Mouse (Mus musculus) liver, adult 2 months (tissue): ENCODE measurements around the gene Ahsg. TPM values are rescaled to one million over a fixed set of nuclear protein-coding genes. Genes with fewer than 3 reads are reported as not detected.

Experiments used
- DNase-seq: peaks from one replicate; pipeline ENCODE4 v3.0.0-alpha.2; 2011; ENCODE audit warnings: low read depth, low spot score; ENCODE audit errors: extremely low read depth
- H3K27ac ChIP-seq: fragments of 200-500 bp; replicated peaks from 2 replicates; pipeline ENCODE4 v1.5.1; 2012; ENCODE audit warnings: low read depth, mild to moderate bottlenecking, control low read depth, inconsistent platforms, low read length; ENCODE audit not compliant: insufficient read depth
- H3K27me3 ChIP-seq: fragments of 200-500 bp; 2 replicates; pipeline ENCODE4 v1.6.1; 2012; ENCODE audit warnings: mild to moderate bottlenecking, moderate library complexity, low read length, inconsistent platforms; ENCODE audit not compliant: control insufficient read depth, insufficient read depth
- H3K36me3 ChIP-seq: fragments of 200-500 bp; 2 replicates; pipeline ENCODE4 v1.6.1; 2012; ENCODE audit warnings: low read length, inconsistent platforms; ENCODE audit not compliant: control insufficient read depth, insufficient read depth
- H3K4me1 ChIP-seq: fragments of 200-500 bp; 2 replicates; pipeline ENCODE4 v1.6.1; 2011; ENCODE audit warnings: low read length; ENCODE audit not compliant: control insufficient read depth, insufficient read depth
- H3K4me3 ChIP-seq: fragments of 200-500 bp; 2 replicates; pipeline ENCODE4 v1.5.1; 2011; ENCODE audit warnings: low read depth, mild to moderate bottlenecking, control low read depth, low read length, moderate library complexity; ENCODE audit not compliant: insufficient read depth
- H3K79me2 ChIP-seq: fragments of 200-500 bp; 2 replicates; pipeline ENCODE4 v1.6.1; 2012; ENCODE audit warnings: inconsistent platforms, mild to moderate bottlenecking, low read length, moderate library complexity; ENCODE audit not compliant: control insufficient read depth, insufficient read depth
- H3K9ac ChIP-seq: fragments of 200-500 bp; 2 replicates; pipeline ENCODE4 v1.6.1; 2012; ENCODE audit warnings: low read depth, mild to moderate bottlenecking, control low read depth, inconsistent platforms, low read length
- CTCF ChIP-seq: fragments of 200-500 bp; IDR thresholded peaks from 2 replicates; pipeline ENCODE4 v1.5.1; 2011; ENCODE audit warnings: low read depth, low read length, control low read depth
- POLR2A ChIP-seq: fragments of 200-500 bp; IDR thresholded peaks from 2 replicates; pipeline ENCODE4 v1.6.1; 2011; ENCODE audit warnings: low read length, control low read depth; ENCODE audit not compliant: insufficient read depth; ENCODE audit errors: extremely low read depth
- WGBS: fragments of 180-500 bp; shearing (Covaris S2); methylation state at CpG from one replicate; pipeline ENCODE4 v1.1.7; 2018; 5-methylcytosine and 5-hydroxymethylcytosine counted together
- polyA plus RNA-seq: library from polyadenylated mRNA; depleted of rRNA; stranded (reverse); fragments of >200 nt; gene quantifications from 2 replicates; pipeline ENCODE4 v1.2.3, GENCODE M21; 2012
- total RNA-seq: library from RNA; depleted of rRNA; stranded (reverse); fragments of >200 nt; gene quantifications from 2 replicates; pipeline ENCODE4 v1.2.3, GENCODE M21; 2014

Ahsg gene
- total and polyA plus RNA-seq, 2 experiments, result 10,308 to 17,109 TPM

DNA sequence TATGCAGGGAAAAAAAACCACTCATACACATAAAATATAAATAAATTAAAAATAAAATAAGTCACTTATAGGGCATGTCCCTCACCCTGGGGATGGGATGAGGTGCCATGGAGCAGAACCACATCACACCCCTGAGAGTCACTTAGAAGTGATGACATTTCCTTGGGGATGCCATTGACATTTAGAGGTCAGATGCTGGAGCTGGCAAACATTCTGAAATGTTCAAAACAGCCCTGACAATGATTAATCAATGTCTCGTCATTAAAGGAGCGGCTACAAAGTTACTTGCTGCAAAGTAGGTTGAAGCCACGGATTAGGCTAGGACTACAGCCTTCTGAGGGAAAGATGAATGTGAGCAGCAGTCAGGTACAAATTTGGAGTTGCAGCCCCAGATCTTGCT lies 10.2 kb downstream of the Ahsg start:
- peak overlapping the region; percentile 55 for H3K9ac ChIP-seq
- H3K27me3 ChIP-seq, result no peaks in the 10 kb centered on the region
- H3K27ac ChIP-seq, result peak overlapping the region; percentile 89
- peaks cover 13% of the 10 kb centered on the region for H3K4me1 ChIP-seq
- DNase-seq, result peak; percentile 89
- H3K36me3 ChIP-seq, result peaks cover 11% of the 10 kb centered on the region
- no peak overlapping the region for H3K4me3 ChIP-seq
- H3K79me2 ChIP-seq, result no peaks in the 10 kb centered on the region
- TF ChIP-seq CTCF, result no peak
- TF ChIP-seq POLR2A, result no peak
- WGBS, result 16% methylated on average over 3 of the region's 3 CpGs

GRCm38 (mm10) chr16:22909290-22909689 lies 18.2 kb downstream of the Ahsg start:
- 46% methylated on average over 6 of the region's 6 CpGs for WGBS
- no peak for TF ChIP-seq POLR2A
- no peak for TF ChIP-seq CTCF

GRCm38 (mm10) chr16:22911986-22912385 lies 20.9 kb downstream of the Ahsg start:
- H3K79me2 ChIP-seq, result no peaks in the 10 kb centered on the region
- 98% methylated on average over 3 of the region's 3 CpGs for WGBS
- no peak overlapping the region for H3K27ac ChIP-seq
- DNase-seq, result no peak
- no peak overlapping the region for H3K9ac ChIP-seq
- no peaks in the 10 kb centered on the region for H3K27me3 ChIP-seq
- TF ChIP-seq POLR2A, result no peak
- TF ChIP-seq CTCF, result no peak
- no peaks in the 10 kb centered on the region for H3K36me3 ChIP-seq
- no peaks in the 10 kb centered on the region; the same call in 1 of the 2 replicates for H3K4me1 ChIP-seq
- no peak overlapping the region for H3K4me3 ChIP-seq

More at GRCm38 (mm10) chr16:22909290-22909689, 18.2 kb downstream of the Ahsg start:
- H3K79me2 ChIP-seq, result no peaks in the 10 kb centered on the region
- H3K36me3 ChIP-seq, result no peaks in the 10 kb centered on the region
- H3K27me3 ChIP-seq, result no peaks in the 10 kb centered on the region
- H3K4me1 ChIP-seq, result no peaks in the 10 kb centered on the region
- H3K9ac ChIP-seq, result no peak overlapping the region
- no peak overlapping the region for H3K27ac ChIP-seq
- DNase-seq, result peak; percentile 51
- H3K4me3 ChIP-seq, result no peak overlapping the region

- Histone ChIP-seq H3K9ac (no peak overlapping the region), H3K27me3 (no peaks in the 10 kb centered on the region), H3K27ac (no peak overlapping the region), H3K4me3 (no peak overlapping the region), H3K79me2 (no peaks in the 10 kb centered on the region), H3K4me1 (no peaks in the 10 kb centered on the region; the same call in 1 of the 2 replicates), H3K36me3 (no peaks in the 10 kb centered on the region)
- DNase-seq, result no peak
- 86% methylated on average over 6 of the region's 6 CpGs for WGBS
- TF ChIP-seq POLR2A (no peak), CTCF (no peak)
These were observed 21.8 kb downstream of the Ahsg start for GRCm38 (mm10) chr16:22912886-22913285.

DNA sequence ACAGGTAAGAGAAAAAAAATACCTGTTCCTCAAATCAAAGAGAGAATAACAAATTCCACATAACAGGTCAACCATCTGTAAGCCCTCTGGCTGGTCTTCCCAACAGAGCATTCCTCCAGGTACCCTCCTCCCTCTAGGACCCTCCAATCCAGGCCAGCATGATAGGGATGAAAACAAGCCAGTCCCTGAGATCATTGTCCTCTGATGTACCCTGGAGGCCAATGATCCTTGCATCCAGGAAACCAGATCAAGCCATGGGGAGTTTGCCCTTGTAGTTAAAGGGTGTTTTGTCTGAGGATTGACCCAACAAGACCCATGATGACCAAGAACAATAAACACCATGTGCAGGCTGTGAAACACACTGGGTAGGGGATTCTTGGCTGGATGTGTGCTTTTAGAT lies 23.2 kb downstream of the Ahsg start:
- Histone ChIP-seq H3K4me3 (no peak overlapping the region), H3K27me3 (no peaks in the 10 kb centered on the region), H3K27ac (no peak overlapping the region), H3K36me3 (no peaks in the 10 kb centered on the region), H3K4me1 (peaks cover 4% of the 10 kb centered on the region), H3K9ac (no peak overlapping the region), H3K79me2 (no peaks in the 10 kb centered on the region)
- no peak for TF ChIP-seq CTCF
- no peak for TF ChIP-seq POLR2A
- DNase-seq, result peak; percentile 35

DNA sequence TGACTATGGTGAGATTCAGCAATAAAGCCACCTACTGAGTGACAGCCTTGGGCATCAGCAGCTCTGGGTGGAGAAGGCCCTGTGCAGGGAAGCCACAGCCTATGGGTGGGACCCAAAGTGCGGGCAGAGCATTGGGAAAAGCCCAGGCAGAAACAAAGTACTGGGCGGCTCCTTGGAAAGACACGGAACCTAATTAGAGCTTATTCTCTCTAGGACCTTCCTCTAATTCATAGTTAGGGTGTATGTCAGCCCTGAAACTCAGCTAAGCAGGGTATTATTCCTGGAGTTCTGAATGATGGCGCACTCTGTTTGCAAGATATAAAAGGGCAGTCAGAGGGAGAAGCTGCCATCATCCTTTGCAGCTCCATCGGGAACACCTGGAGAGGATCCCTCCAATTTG lies 27.0 kb downstream of the Ahsg start, which contains the start of gene Fetub:
Gene Fetub, plus strand, starts transcription at position 301 of the 400 bp plus-strand sequence.
- Histone ChIP-seq H3K79me2 (no peaks in the 10 kb centered on the region), H3K27me3 (no peaks in the 10 kb centered on the region), H3K4me1 (peaks cover 5% of the 10 kb centered on the region), H3K36me3 (no peaks in the 10 kb centered on the region), H3K9ac (no peak within 1 kb of the TSS), H3K4me3 (no peak within 1 kb of the TSS), H3K27ac (peak within 1 kb of the TSS; percentile 49)
- DNase-seq, result no peak
- WGBS, result 88% methylated on average over 5 of the region's 5 CpGs
- no peak for TF ChIP-seq POLR2A
- no peak for TF ChIP-seq CTCF
